Mouse (Mus musculus) hindbrain, embryonic 15.5 days (tissue): ENCODE results near the gene Tmod4. TPM values are rescaled to one million over a fixed set of nuclear protein-coding genes. Genes with fewer than 3 reads are reported as not detected.
A peak's percentile ranks its signal among the peaks of the same experiment; 100 is the strongest.

Experiments
- ATAC-seq: fragments of 200-750 bp; cut with Nextera tagmentation; 2 replicates; pipeline ENCODE4 v1.8.0; 2017; ENCODE audit warnings: low read depth, moderate number of reproducible peaks, moderate TSS enrichment; ENCODE audit not compliant: low FRiP score
- H3K27ac ChIP-seq: fragments of 300-500 bp; sonication (generic); replicated peaks from 2 replicates; pipeline ENCODE4 v1.5.1; 2015; ENCODE audit warnings: mild to moderate bottlenecking, inconsistent platforms
- H3K27me3 ChIP-seq: fragments of 300-500 bp; sonication (generic); 2 replicates; pipeline ENCODE4 v1.6.1; 2015; ENCODE audit warnings: control low read depth, inconsistent platforms
- H3K36me3 ChIP-seq: fragments of 300-500 bp; sonication (generic); 2 replicates; pipeline ENCODE4 v1.6.1; 2015; ENCODE audit warnings: control low read depth, inconsistent platforms
- H3K4me1 ChIP-seq: fragments of 300-500 bp; sonication (generic); replicated peaks from 2 replicates; pipeline ENCODE4 v1.6.1; 2015; ENCODE audit warnings: control low read depth, inconsistent platforms
- H3K4me2 ChIP-seq: fragments of 300-500 bp; sonication (generic); 2 replicates; pipeline ENCODE4 v1.6.1; 2015; ENCODE audit warnings: moderate library complexity, mild to moderate bottlenecking, inconsistent platforms
- H3K4me3 ChIP-seq: fragments of 300-500 bp; sonication (generic); 2 replicates; pipeline ENCODE4 v1.5.1; 2015; ENCODE audit warnings: mild to moderate bottlenecking, inconsistent platforms
- H3K9ac ChIP-seq: fragments of 300-500 bp; sonication (generic); 2 replicates; pipeline ENCODE4 v1.6.1; 2015; ENCODE audit warnings: inconsistent platforms
- H3K9me3 ChIP-seq: fragments of 300-500 bp; sonication (generic); 2 replicates; pipeline ENCODE4 v1.6.1; 2016; ENCODE audit warnings: control low read depth, inconsistent platforms
- WGBS: fragments of 180-500 bp; shearing (Covaris S2); methylation state at CpG from one replicate; pipeline ENCODE4 v1.1.7; 2015; 5-methylcytosine and 5-hydroxymethylcytosine counted together
- polyA plus RNA-seq: library from polyadenylated mRNA; unstranded; fragments of >200 nt; fragmentation: Nextera tagmentation; extraction: Ambion mirVana; gene quantifications from 2 replicates; pipeline ENCODE4 v1.2.1, GENCODE M21; 2015

Tmod4 gene
- polyA plus RNA-seq, 1 experiment from 2014 or later = 1.7 TPM

- H3K36me3 ChIP-seq = peaks cover 12% of the 10 kb centered on the region; the same call in 1 of the 2 replicates
- no peak overlapping the region for H3K4me2 ChIP-seq
- no peaks in the 10 kb centered on the region for H3K27me3 ChIP-seq
- no peaks in the 10 kb centered on the region for H3K9me3 ChIP-seq
- peaks cover 12% of the 10 kb centered on the region for H3K4me1 ChIP-seq
- whole genome bisulfite sequencing = 59% methylated on average over 18 of the region's 18 CpGs
- no peak for ATAC-seq
- H3K9ac ChIP-seq = no peak overlapping the region
- no peak overlapping the region for H3K4me3 ChIP-seq
- no peak overlapping the region for H3K27ac ChIP-seq
These were observed 16.0 kb downstream of the Tmod4 start for GRCm38 (mm10) chr3:95140289-95140595.

DNA sequence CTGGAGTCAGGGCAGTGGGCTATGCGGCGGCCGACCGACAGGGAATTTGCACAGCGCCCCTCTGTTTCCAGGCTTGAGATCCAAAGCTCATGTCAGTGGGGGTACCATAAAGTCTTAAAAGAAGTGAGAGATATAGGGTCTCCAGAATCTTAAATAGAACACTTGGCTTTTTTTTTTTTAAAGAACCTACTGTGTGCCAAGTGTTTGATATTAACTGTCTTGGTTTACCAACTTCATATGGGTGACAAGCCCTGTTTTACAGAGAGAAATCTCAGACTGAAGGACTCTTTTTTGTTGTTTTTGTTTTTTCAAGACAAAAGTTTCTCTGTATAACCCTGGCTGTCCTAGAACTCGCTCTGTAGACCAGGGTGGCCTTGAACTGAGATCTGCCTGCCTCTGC lies 16.5 kb downstream of the Tmod4 start:
- H3K4me2 ChIP-seq = no peak overlapping the region
- H3K9me3 ChIP-seq = no peaks in the 10 kb centered on the region
- no peak overlapping the region for H3K27ac ChIP-seq
- peaks cover 6% of the 10 kb centered on the region for H3K4me1 ChIP-seq
- no peaks in the 10 kb centered on the region for H3K27me3 ChIP-seq
- H3K36me3 ChIP-seq = peaks cover 12% of the 10 kb centered on the region; the same call in 1 of the 2 replicates
- no peak overlapping the region for H3K4me3 ChIP-seq
- ATAC-seq = no peak
- H3K9ac ChIP-seq = no peak overlapping the region
- WGBS = 92% methylated on average over 6 of the region's 6 CpGs

GRCm38 (mm10) chr3:95141474-95141873 lies 17.2 kb downstream of the Tmod4 start:
- 93% methylated on average over 9 of the region's 9 CpGs for WGBS
- Histone ChIP-seq H3K27me3 (no peaks in the 10 kb centered on the region), H3K4me2 (no peak overlapping the region), H3K4me3 (no peak overlapping the region), H3K27ac (no peak overlapping the region), H3K9me3 (no peaks in the 10 kb centered on the region), H3K9ac (no peak overlapping the region), H3K36me3 (peaks cover 12% of the 10 kb centered on the region; the same call in 1 of the 2 replicates), H3K4me1 (no peaks in the 10 kb centered on the region; the same call in 1 of the 2 replicates)
- ATAC-seq = no peak

DNA sequence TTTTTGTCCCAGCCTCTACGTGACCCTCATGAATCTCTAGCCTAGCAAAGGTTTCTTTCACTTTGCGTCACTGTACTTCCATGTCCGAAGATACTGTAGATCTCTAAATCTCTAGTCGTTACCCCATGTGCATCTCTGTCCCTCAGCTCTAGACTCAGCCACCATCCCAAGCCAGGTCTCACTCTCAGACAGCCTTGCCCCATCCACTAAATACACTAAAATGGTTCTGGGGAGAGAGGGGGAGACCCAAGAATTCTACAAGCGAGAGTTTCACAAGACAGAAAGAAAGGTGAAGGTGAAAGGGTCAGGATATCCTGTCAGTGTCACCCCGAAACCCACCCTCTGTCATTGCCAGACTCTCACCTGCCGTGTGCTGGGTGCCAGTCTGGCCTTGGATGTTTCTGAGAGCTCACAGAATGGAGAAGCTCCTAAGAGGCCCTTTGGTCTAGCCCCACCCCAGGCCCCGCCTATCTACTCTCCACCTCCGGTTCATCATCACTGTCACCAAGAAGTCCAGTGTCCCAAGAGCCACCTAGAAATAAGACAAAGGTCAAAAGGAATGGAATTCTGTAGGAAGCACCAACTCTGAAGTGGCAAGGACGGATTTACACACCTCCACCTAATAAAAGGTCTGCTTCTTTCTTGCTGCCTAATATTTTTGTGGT lies 17.8 kb downstream of the Tmod4 start, which contains the start of gene Tnfaip8l2:
TSS of gene Tnfaip8l2 (minus strand) at position 409 of the 665 bp plus-strand sequence.
- Histone ChIP-seq H3K4me3 (no peak within 1 kb of the TSS), H3K27ac (no peak within 1 kb of the TSS), H3K4me2 (no peak within 1 kb of the TSS), H3K9ac (no peak within 1 kb of the TSS), H3K36me3 (peaks cover 12% of the 10 kb centered on the region; the same call in 1 of the 2 replicates), H3K9me3 (no peaks in the 10 kb centered on the region), H3K27me3 (no peaks in the 10 kb centered on the region), H3K4me1 (no peaks in the 10 kb centered on the region)
- WGBS = 83% methylated on average over 10 of the region's 10 CpGs
- peak; percentile 31; the same call in 1 of the 2 replicates for ATAC-seq

DNA sequence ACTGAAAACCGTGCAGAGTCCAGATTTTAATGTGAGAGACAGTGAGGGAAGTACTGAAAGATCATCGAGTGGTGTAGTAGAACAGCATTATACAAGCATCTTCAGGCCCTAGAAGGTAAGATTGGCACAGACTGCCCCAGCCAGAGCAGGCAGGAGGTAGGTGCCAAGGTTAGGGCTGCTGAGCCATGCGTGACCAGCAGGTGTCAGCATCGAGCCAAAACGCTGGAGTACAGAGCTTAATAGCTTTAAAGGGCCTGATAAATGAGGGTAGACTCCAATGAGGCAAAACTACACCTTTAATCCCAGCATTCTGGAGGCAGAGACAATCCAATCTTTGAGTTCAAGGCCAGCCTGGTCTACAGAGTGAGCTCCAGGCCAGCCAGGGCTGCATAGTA lies 18.3 kb downstream of the Tmod4 start:
- WGBS = 12% methylated on average over 5 of the region's 5 CpGs
- Histone ChIP-seq H3K4me1 (no peaks in the 10 kb centered on the region), H3K27ac (no peak overlapping the region), H3K27me3 (no peaks in the 10 kb centered on the region), H3K4me3 (no peak overlapping the region), H3K36me3 (peaks cover 12% of the 10 kb centered on the region; the same call in 1 of the 2 replicates), H3K9ac (no peak overlapping the region), H3K9me3 (no peaks in the 10 kb centered on the region), H3K4me2 (no peak overlapping the region)
- peak; percentile 75; the same call in 1 of the 2 replicates for ATAC-seq

- Histone ChIP-seq H3K27me3 (no peaks in the 10 kb centered on the region), H3K4me2 (no peak overlapping the region), H3K4me3 (no peak overlapping the region), H3K27ac (no peak overlapping the region), H3K9ac (no peak overlapping the region), H3K9me3 (no peaks in the 10 kb centered on the region), H3K4me1 (no peaks in the 10 kb centered on the region), H3K36me3 (no peaks in the 10 kb centered on the region)
- ATAC-seq = no peak
- 38% methylated on average over 3 of the region's 3 CpGs for WGBS
These were observed 23.6 kb downstream of the Tmod4 start for GRCm38 (mm10) chr3:95147924-95148323.

DNA sequence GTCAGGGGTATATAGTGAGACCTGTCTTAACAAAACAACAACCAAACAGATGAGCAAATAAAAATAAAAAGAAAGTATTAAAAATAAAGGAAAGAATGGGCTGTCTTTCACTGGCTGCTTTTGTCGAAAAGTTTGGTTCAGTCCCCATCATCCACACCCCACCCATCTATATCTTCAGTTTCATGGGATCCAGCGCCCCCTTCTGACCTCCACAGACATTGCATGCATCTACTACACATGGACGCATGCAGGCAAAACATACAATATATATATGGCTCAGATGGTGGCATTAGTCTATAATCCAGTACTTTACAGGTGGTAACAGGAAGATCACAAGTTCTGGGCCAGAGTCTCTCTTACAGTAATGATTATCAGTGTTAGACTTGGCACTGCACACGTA lies 29.6 kb downstream of the Tmod4 start:
- 56% methylated on average over 4 of the region's 4 CpGs for WGBS
- no peaks in the 10 kb centered on the region for H3K27me3 ChIP-seq
- H3K9me3 ChIP-seq = no peaks in the 10 kb centered on the region
- no peaks in the 10 kb centered on the region for H3K4me1 ChIP-seq
- ATAC-seq = no peak
- H3K9ac ChIP-seq = no peak overlapping the region
- no peaks in the 10 kb centered on the region for H3K36me3 ChIP-seq
- no peak overlapping the region for H3K27ac ChIP-seq
- H3K4me3 ChIP-seq = no peak overlapping the region
- no peak overlapping the region for H3K4me2 ChIP-seq

GRCm38 (mm10) chr3:95159511-95159986 lies 35.3 kb downstream of the Tmod4 start:
- Histone ChIP-seq H3K9ac (peak overlapping the region; percentile 80; the same call in 1 of the 2 replicates), H3K27ac (peak overlapping the region; percentile 80), H3K4me1 (peaks cover 38% of the 10 kb centered on the region), H3K27me3 (no peaks in the 10 kb centered on the region), H3K4me2 (peak overlapping the region; percentile 73), H3K4me3 (peak overlapping the region; percentile 76), H3K9me3 (no peaks in the 10 kb centered on the region), H3K36me3 (no peaks in the 10 kb centered on the region)
- ATAC-seq = no peak
- 9% methylated on average over 8 of the region's 8 CpGs for WGBS

DNA sequence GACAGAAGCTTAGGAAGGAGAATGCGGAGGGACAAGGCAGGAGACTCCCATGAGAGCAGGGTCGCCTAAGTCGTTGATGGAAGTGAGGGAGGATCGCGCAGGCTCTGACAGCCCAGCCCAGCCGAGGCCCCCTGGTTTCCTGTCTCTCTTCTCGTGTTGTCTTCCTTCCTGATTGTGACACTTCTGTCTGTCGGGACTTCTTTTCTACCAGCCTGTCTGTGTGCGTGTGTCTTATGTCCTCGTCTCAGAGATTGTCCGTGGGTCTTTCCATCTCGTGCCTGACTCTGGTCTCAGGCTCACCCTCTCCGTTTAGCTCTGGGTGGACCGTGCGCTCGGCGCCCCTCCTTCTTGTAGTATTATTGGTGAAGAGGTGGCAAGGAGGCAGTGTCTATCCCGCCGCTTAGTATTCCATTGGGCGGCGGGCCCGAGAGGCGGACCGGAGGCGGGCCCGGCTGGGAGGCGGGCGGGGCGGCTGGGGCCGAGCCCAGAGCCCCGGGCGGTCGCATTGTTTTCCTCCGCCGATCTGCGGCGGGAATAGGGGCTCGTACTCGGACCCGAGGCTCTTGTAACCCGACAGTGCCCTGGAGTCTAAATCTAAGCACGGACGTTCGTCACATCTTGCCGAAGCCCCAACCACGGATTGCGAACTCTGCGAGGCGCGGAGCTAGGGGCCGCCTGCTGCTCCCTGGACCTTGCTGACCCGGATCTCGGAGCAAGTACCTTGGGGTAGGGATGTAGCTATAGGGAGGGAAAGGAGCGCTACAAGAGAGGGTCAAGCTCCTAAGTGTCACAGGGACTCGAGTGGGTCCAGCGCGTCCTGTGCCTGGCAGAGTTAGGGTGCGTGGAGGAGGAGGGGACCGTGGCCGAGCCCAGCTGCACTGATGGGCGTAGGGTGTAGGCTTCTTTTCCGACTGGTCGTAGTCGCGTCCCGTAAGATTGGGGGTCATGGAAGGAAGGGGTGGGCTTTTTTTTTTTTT lies 36.0 kb downstream of the Tmod4 start, which contains the start of gene Sema6c:
TSS of gene Sema6c (plus strand) at position 471 of the 977 bp plus-strand sequence.
- H3K4me1 ChIP-seq = peaks cover 38% of the 10 kb centered on the region
- H3K36me3 ChIP-seq = peaks cover 5% of the 10 kb centered on the region; the same call in 1 of the 2 replicates
- WGBS = 0% methylated on average over 66 of the region's 66 CpGs
- H3K9ac ChIP-seq = peak within 1 kb of the TSS; percentile 80
- H3K4me3 ChIP-seq = peak within 1 kb of the TSS; percentile 76
- peak; percentile 98 for ATAC-seq
- H3K27ac ChIP-seq = peak within 1 kb of the TSS; percentile 80
- peak within 1 kb of the TSS; percentile 73 for H3K4me2 ChIP-seq
- H3K27me3 ChIP-seq = no peaks in the 10 kb centered on the region
- H3K9me3 ChIP-seq = no peaks in the 10 kb centered on the region

- H3K4me1 ChIP-seq = peaks cover 38% of the 10 kb centered on the region
- peak overlapping the region; percentile 80 for H3K9ac ChIP-seq
- H3K27me3 ChIP-seq = no peaks in the 10 kb centered on the region
- peaks cover 12% of the 10 kb centered on the region for H3K36me3 ChIP-seq
- peak overlapping the region; percentile 80 for H3K27ac ChIP-seq
- under 1% methylated on average over 30 of the region's 30 CpGs for WGBS
- no peaks in the 10 kb centered on the region for H3K9me3 ChIP-seq
- peak overlapping the region; percentile 76 for H3K4me3 ChIP-seq
- peak; percentile 2; the same call in 1 of the 2 replicates for ATAC-seq
- peak overlapping the region; percentile 73 for H3K4me2 ChIP-seq
These were observed 36.8 kb downstream of the Tmod4 start for GRCm38 (mm10) chr3:95161041-95161551.

DNA sequence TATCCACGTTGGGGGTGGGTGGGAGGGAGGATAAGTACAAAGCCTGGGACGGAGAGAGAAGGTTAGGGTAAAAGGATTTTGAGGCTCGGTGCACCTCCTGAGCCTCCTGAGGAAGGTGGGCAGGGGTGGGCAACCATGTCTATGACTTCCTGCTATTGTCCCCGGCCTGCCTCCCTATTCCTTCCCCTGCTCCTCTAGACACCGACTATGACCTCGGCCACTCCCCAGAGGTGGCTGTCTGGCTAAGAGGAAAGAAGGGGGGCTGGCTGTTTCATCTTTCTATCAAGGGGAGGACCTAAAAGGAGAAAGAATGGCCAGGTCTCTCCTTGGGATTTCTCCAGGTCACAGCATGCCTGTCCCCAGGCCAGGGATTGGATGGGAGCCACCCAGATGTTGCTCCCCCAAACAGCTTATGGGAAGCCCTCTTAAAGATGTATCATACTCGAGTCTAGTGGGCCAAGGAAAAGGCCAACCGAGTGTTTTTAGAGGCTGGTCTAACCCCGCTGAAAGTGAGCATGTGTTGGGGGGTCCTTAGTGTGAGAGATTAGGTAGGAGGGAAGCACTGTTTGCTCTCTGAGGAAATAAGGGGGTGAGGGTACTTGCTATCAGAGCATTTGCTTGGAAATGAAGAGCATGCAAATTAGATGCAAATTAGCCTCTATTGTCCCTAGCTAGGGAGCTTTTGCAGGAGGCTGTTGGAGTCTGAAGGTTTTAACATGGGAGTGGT lies 37.5 kb downstream of the Tmod4 start:
- Histone ChIP-seq H3K27me3 (0 out of 2 replicates have a peak, but pooled peaks cover 2% of the 10 kb centered on the region), H3K27ac (peak overlapping the region; percentile 80), H3K9ac (peak overlapping the region; percentile 80), H3K4me1 (peaks cover 38% of the 10 kb centered on the region), H3K9me3 (no peaks in the 10 kb centered on the region), H3K36me3 (peaks cover 17% of the 10 kb centered on the region), H3K4me2 (peak overlapping the region; percentile 73), H3K4me3 (peak overlapping the region; percentile 76)
- WGBS = under 1% methylated on average over 7 of the region's 9 CpGs
- no peak for ATAC-seq
